Mouse (Mus musculus): ENCODE measurements around the gene Ccnd1.
"Not testable (repeated sequence)": the region's sequence is repeated elsewhere in the genome, so short reads cannot be mapped to it uniquely, and the experiment has no call there.

The Ccnd1 gene

GRCm38 (mm10) chr7:144907793-144908192 is 31.9 kb downstream of the Ccnd1 start:
- DNase-seq (ENCODE audit: low read depth) = peak; percentile 69

DNA sequence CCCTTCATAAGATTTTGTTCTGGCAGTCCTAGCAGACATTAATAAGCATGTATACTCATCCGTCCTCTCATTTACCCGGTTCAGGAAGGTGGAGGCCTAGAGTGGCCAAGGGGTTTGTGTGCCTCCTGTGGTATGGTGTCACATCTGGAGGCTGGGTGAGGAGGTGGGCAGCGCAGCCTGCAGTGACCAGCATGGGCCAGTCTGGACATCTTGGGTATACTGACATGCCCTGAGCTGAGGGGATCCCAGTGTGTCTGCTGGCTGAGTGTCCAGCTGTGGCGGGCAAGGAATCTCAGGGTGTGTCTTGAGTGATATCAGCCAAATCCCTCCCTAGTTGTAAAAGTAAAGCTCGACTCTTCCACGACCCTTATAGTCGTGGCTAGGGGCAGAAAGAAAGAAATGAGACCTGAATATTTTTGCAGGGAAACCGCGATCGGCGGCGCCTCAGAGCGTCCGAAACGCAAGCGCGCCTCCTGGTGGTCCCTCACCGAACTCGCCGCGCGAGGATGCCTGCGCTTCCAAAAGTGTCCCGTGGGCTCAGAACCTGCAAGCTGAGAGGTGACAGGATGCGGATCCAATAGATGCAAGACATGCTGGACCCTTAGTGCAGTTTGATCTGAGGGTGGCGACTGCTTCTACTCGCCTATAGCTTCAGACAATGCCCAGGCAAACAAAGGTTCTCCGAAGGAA is 32.9 kb downstream of the Ccnd1 start:
- peak; percentile 39 for DNase-seq (ENCODE audit: low read depth)

DNA sequence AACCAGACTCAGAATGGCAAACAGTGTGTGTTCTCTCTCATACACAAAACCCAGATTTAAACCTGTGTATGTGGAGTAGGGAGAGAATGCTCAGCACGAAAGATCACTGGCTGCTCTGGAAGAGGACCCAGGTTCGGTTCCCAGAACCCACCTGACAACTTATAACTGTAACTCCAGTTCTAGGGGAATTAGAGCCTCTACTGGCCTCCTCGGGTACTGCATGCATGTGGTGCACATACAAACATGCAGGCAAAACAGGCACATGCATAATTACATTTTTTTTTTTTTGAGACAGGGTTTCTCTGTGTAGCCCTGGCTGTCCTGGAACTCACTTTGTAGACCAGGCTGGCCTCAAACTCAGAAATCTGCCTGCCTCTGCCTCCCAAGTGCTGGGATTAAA is 34.2 kb downstream of the Ccnd1 start:
- not testable (repeated sequence) for DNase-seq (ENCODE audit: low read depth)

GRCm38 (mm10) chr7:144898506-144898905 is 41.2 kb downstream of the Ccnd1 start:
- DNase-seq (ENCODE audit: low read depth) = no peak

DNA sequence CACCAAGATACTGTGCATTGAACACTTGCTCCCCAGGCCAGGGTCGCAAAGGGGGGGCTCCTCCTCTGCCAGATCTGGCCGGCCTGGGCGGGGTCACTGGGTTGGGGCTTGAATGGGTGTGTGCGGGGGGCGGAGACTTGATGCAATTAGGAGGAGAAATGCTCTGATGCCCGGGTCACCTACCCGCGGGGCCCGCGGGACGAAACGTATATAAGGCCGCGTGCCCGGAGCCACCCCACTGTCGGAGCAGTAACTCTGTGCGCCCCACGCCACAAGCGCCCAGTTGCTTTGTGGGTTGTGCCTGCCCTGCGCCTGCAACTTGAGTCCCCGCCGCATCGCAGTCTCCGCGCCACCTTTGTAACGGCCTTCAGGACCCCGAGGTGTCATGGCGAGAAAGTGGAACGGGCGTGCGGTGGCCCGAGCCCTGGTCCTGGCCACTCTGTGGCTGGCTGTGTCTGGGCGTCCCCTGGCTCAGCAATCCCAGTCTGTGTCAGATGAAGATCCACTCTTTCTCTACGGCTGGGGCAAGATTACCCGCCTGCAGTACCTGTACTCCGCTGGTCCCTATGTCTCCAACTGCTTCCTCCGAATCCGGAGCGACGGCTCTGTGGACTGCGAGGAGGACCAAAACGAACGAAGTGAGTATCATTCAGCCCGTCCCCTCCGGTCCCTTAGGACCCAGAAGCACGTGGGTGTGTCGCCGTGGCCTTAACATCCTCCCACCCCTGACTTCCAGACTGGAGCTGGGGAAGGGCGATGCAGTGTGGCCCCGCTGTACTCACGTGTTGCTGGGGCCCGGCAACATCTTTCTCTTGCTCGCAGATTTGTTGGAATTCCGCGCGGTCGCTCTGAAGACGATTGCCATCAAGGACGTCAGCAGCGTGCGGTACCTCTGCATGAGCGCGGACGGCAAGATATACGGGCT is 43.2 kb downstream of the Ccnd1 start, which contains the start of gene Fgf15:
TSS of gene Fgf15 (plus strand) at position 238 of the 925 bp plus-strand sequence.
- DNase-seq (ENCODE audit: low read depth) = no peak

DNA sequence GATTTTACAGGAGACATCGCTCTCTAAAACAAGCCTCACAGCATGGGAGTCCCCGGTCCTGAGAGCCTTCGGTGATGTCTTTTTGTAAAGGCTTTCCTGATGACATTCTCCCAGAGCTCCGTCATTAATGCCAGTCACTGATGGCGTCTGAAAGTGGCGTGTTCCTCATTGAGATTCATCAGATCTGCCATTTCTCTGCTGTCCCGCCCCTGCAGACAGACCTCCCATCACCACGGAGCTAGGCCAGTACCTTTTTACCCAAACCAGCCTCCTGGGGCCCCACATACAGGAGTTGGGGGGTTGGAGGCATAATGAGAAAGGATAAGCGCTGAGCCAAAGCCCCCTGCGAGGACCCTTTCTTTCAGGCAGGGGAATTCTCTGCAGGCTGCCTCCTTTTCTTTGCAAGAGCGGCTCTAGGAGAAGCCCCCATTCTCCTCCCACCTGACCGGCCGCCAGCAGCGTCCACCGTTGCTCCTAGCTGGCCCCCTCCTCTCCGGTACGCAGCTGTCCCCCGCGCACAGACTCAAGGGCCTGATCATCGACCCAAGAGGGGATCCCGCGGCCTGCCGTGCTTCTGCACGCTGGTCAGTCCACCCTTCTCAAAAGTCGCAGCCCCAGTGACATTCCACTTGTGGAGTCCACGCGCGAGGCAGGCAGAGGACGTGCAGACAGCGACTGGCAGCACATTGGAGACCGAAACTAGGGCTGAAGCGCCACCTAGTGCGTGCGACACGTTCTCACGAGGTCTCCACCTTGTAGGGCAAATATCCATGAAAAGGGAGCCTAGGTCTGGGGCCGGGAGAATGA is 44.2 kb downstream of the Ccnd1 start:
- peak; percentile 59 for DNase-seq (ENCODE audit: low read depth)

- DNase-seq (ENCODE audit: low read depth) = no peak
Measured at GRCm38 (mm10) chr7:144894706-144895105, 45.0 kb downstream of the Ccnd1 start.

DNA sequence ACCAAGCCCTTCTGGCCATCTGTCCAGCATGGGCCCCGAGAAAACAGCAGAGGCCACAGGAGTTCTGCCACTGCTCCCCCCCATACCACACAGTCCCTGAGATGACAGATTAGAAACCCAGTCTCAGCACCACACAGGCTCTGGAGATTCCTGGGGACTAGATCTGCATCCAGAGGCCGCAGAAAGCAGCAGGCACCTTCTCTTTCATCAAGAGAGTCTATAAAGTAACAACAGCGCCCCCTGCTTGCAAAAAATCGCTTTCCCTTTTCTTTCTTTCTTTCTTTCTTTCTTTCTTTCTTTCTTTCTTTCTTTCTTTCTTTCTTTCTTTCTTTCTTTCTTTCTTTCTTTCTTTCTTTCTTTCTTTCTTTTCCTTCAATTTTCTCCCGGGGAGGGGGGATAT is 45.5 kb downstream of the Ccnd1 start:
- DNase-seq (ENCODE audit: low read depth) = peak; percentile 50

GRCm38 (mm10) chr7:144892322-144892721 is 47.4 kb downstream of the Ccnd1 start:
- DNase-seq (ENCODE audit: low read depth) = no peak

DNA sequence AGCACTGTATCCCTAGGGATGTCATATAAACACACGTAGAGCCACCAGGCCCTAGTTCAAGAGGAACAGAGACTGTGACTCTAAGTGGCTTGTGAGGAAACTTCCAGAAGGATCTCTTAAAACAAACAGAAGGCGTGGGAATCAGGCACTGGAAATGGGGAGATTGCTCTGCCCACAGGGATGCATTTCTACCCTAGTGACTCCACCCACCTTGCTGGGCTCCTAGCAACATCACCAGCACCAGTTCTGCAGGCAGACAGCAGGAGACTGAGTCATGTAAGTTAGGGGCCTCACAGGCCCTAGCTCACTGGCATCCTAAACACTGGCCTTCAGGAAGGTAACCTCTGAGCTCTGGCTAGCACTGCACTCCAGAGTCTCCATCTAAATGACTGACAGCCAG is 47.9 kb downstream of the Ccnd1 start:
- no peak for DNase-seq (ENCODE audit: low read depth)

DNA sequence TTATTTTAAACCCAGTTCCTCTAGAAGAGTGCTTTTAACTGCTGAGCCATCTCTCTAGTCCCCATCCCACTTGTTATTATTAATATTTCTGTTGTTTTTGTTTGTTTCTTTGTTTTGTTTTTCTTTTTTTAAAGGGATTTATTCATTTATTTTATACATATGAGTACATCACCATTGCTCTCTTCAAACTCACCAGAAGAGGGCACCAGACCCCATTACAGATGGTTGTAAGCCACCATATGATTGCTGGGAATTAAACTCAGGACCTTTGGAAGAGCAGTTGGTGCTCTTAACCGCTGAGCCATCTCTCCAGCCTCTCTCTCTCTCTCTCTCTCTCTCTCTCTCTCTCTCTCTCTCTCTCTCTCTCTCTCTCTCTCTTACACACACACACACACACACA is 49.1 kb downstream of the Ccnd1 start:
- DNase-seq (ENCODE audit: low read depth) = not testable (repeated sequence)

GRCm38 (mm10) chr7:144888564-144889299 is 51.0 kb downstream of the Ccnd1 start:
- DNase-seq (ENCODE audit: low read depth) = no peak

DNA sequence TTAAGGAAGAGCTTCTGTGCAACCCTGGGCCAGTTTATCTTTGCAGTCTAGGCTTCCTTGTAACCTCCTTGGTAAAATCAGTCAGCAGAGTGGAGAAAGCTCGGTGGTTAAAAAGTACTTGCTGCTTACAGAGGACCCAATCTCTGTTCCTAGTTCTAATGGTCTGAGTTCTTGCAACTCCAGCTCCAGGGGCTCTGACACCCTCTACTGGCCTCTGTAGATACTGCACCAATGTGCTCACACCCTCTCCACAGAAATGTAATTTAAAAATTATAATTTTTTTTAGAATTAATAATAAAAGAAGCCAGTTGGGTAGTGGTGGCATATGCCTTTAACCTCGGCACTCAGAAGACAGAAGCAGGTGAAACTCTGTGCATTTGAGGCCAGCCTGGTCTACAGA is 52.1 kb downstream of the Ccnd1 start:
- DNase-seq (ENCODE audit: low read depth) = peak; percentile 54

GRCm38 (mm10) chr7:144883106-144883505 is 56.6 kb downstream of the Ccnd1 start:
- no peak for DNase-seq (ENCODE audit: low read depth)

Measured in 416B (cell line).